Mouse (Mus musculus): ENCODE measurements at regions not wholly inside any gene's neighbourhood (a gene's known extent, or its start where the extent isn't known, plus 50 kb on each side); places are given as distances from the start of the nearest gene placed in this dataset.

DNA sequence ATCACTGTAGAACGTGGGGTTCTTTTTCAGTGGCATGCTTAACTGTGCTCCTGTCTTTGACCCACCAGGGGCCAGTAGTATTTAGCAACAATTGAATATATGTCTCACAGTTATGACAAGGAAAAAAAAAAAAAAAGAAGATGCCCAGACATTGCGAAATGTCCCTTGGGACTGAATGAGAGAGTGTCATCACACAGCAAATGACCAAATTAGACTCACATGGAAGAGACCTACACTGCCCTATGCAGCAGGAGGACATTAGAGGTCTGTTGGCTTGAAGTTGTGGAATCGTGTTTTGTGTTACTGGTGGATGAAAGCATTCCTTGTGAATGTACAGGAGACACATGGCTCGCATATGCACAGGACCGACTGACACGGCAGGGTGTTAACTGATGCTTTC is 214.3 kb upstream of the Maf start:
- Histone ChIP-seq H3K9ac (ENCODE audit: control insufficient read depth, low read depth, low read length, poor library complexity, severe bottlenecking) (no peak overlapping the region), H3K27me3 (ENCODE audit: control insufficient read depth in 1 of 2, insufficient read depth in 2 of 2, low read length in 2 of 2) (no peaks in the 10 kb centered on the region), H3K36me3 (ENCODE audit: control insufficient read depth in 1 of 2, insufficient read depth in 2 of 2, low read length in 2 of 2) (no peaks in the 10 kb centered on the region), H3K79me2 (ENCODE audit: control insufficient read depth, insufficient read depth, low read length, poor library complexity) (no peaks in the 10 kb centered on the region), H3K9me3 (replicated peaks; ENCODE audit: insufficient read depth, low read length) (no peaks in the 10 kb centered on the region), H3K4me1 (ENCODE audit: control insufficient read depth in 1 of 2, insufficient read depth in 2 of 2, low read length in 2 of 2) (no peaks in the 10 kb centered on the region), H3K27ac (ENCODE audit: control insufficient read depth, low read depth, low read length) (no peak overlapping the region), H3K4me3 (ENCODE audit: control insufficient read depth in 1 of 2, insufficient read depth in 1 of 2, low read depth in 2 of 2, low read length in 2 of 2) (no peak overlapping the region)
- TF ChIP-seq CTCF (IDR thresholded peaks at IDR 0.05 in 2 of 3, conservative IDR thresholded peaks at IDR 0.05 in 1 of 3; ENCODE audit: control insufficient read depth in 1 of 3, insufficient read depth in 1 of 3, low read depth in 2 of 3, low read length in 3 of 3, poor library complexity in 1 of 3, severe bottlenecking in 1 of 3) (no peak), MAFK (IDR thresholded peaks at IDR 0.05; ENCODE audit: borderline replicate concordance, low read depth, low read length) (no peak), ZNF384 (IDR thresholded peaks at IDR 0.05; ENCODE audit: low read depth, low read length) (no peak), TAL1 (IDR thresholded peaks at IDR 0.05; ENCODE audit: low read length) (no peak), TCF12 (IDR thresholded peaks at IDR 0.05; ENCODE audit: low read depth, low read length) (no peak), USF2 (IDR thresholded peaks at IDR 0.05; ENCODE audit: borderline replicate concordance in 1 of 2, insufficient read depth in 1 of 2, low read depth in 1 of 2, low read length in 2 of 2) (no peak), USF1 (IDR thresholded peaks at IDR 0.05; ENCODE audit: low read depth, low read length) (no peak), E2F4 (IDR thresholded peaks at IDR 0.05; ENCODE audit: borderline replicate concordance, low read depth, low read length) (no peak), JUND (IDR thresholded peaks at IDR 0.05; ENCODE audit: low read depth, low read length) (no peak), NELFE (IDR thresholded peaks at IDR 0.05; ENCODE audit: low read depth, low read length) (no peak), ETS1 (IDR thresholded peaks at IDR 0.05; ENCODE audit: low read depth, low read length) (no peak), MYC (IDR thresholded peaks at IDR 0.05; ENCODE audit: low read depth, low read length) (no peak), ZC3H11A (IDR thresholded peaks at IDR 0.05; ENCODE audit: low read depth, low read length) (no peak), POLR2AphosphoS2 (IDR thresholded peaks at IDR 0.05; ENCODE audit: low read length) (no peak), MAZ (IDR thresholded peaks at IDR 0.05; ENCODE audit: low read depth, low read length) (no peak), HCFC1 (IDR thresholded peaks at IDR 0.05; ENCODE audit: low read depth, low read length) (no peak)
- DNase-seq (ENCODE audit: low read depth, low spot score) = no peak

DNA sequence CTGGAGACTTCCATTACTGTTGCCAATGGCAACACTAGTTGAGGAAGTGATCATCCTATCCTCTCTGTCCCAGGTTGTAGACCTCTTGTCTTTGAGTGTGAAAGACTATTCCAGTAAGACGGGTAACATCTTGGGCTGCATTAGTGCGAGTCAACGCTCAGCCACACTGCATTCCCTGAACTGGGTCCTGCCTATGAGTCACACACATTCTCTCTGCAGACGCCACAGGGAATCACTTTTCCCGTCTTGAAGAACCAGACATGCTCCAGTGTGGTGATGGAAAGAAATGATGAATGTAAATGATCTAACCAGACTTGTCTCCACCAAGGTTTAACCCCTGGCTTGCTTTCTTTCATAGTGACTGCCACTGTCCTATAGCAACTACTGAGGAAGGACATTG is 199.1 kb upstream of the Maf start:
- Histone ChIP-seq H3K79me2 (ENCODE audit: control insufficient read depth, insufficient read depth, low read length, poor library complexity) (no peaks in the 10 kb centered on the region), H3K36me3 (ENCODE audit: control insufficient read depth in 1 of 2, insufficient read depth in 2 of 2, low read length in 2 of 2) (no peaks in the 10 kb centered on the region), H3K9ac (ENCODE audit: control insufficient read depth, low read depth, low read length, poor library complexity, severe bottlenecking) (no peak overlapping the region), H3K27me3 (ENCODE audit: control insufficient read depth in 1 of 2, insufficient read depth in 2 of 2, low read length in 2 of 2) (no peaks in the 10 kb centered on the region), H3K4me3 (ENCODE audit: control insufficient read depth in 1 of 2, insufficient read depth in 1 of 2, low read depth in 2 of 2, low read length in 2 of 2) (no peak overlapping the region), H3K27ac (ENCODE audit: control insufficient read depth, low read depth, low read length) (no peak overlapping the region), H3K4me1 (ENCODE audit: control insufficient read depth in 1 of 2, insufficient read depth in 2 of 2, low read length in 2 of 2) (no peaks in the 10 kb centered on the region), H3K9me3 (replicated peaks; ENCODE audit: insufficient read depth, low read length) (no peaks in the 10 kb centered on the region)
- TF ChIP-seq MXI1 (IDR thresholded peaks at IDR 0.05; ENCODE audit: low read depth, low read length) (no peak), CHD2 (IDR thresholded peaks at IDR 0.05; ENCODE audit: low read length) (no peak), KAT2A (conservative IDR thresholded peaks at IDR 0.05; ENCODE audit: low read depth, low read length) (no peak), CTCF (IDR thresholded peaks at IDR 0.05 in 2 of 3, conservative IDR thresholded peaks at IDR 0.05 in 1 of 3; ENCODE audit: control insufficient read depth in 1 of 3, insufficient read depth in 1 of 3, low read depth in 2 of 3, low read length in 3 of 3, poor library complexity in 1 of 3, severe bottlenecking in 1 of 3) (no peak), USF1 (IDR thresholded peaks at IDR 0.05; ENCODE audit: low read depth, low read length) (no peak), ZKSCAN1 (IDR thresholded peaks at IDR 0.05; ENCODE audit: low read depth, low read length) (no peak), BHLHE40 (IDR thresholded peaks at IDR 0.05; ENCODE audit: borderline replicate concordance, low read depth, low read length) (no peak), NRF1 (IDR thresholded peaks at IDR 0.05; ENCODE audit: insufficient read depth, low read depth, low read length, poor library complexity, severe bottlenecking) (no peak), HCFC1 (IDR thresholded peaks at IDR 0.05; ENCODE audit: low read depth, low read length) (no peak), JUND (IDR thresholded peaks at IDR 0.05; ENCODE audit: low read depth, low read length) (no peak), TCF12 (IDR thresholded peaks at IDR 0.05; ENCODE audit: low read depth, low read length) (no peak), POLR2AphosphoS2 (IDR thresholded peaks at IDR 0.05; ENCODE audit: low read length) (no peak), MEF2A (IDR thresholded peaks at IDR 0.05; ENCODE audit: extremely low read depth, insufficient replicate concordance, low read depth, low read length, poor library complexity, severe bottlenecking) (no peak)
- DNase-seq (ENCODE audit: low read depth, low spot score) = no peak

Measured in MEL (cell line).